Mouse (Mus musculus) hindbrain, embryonic 16.5 days (tissue): ENCODE measurements around the gene Tle2. TPM values are rescaled to one million over a fixed set of nuclear protein-coding genes. Genes with fewer than 3 reads are reported as not detected.

Source experiments
- ATAC-seq: fragments of 200-750 bp; cut with Nextera tagmentation; 2 replicates; pipeline ENCODE4 v1.8.0; 2017; ENCODE audit warnings: moderate TSS enrichment, moderate library complexity
- H3K27ac ChIP-seq: fragments of 300-500 bp; sonication (generic); 2 replicates; pipeline ENCODE4 v1.5.1; 2014; ENCODE audit warnings: low read depth, mild to moderate bottlenecking, control low read depth, low read length, moderate library complexity
- H3K27me3 ChIP-seq: fragments of 300-500 bp; sonication (generic); replicated peaks from 2 replicates; pipeline ENCODE4 v1.6.1; 2014; ENCODE audit warnings: low read length; ENCODE audit not compliant: control insufficient read depth, insufficient read depth
- H3K36me3 ChIP-seq: fragments of 300-500 bp; sonication (generic); 2 replicates; pipeline ENCODE4 v1.6.1; 2014; ENCODE audit warnings: mild to moderate bottlenecking, low read length, moderate library complexity, mixed read lengths; ENCODE audit not compliant: control insufficient read depth, insufficient read depth
- H3K4me1 ChIP-seq: fragments of 300-500 bp; sonication (generic); 2 replicates; pipeline ENCODE4 v1.6.1; 2014; ENCODE audit warnings: low read depth, low read length; ENCODE audit not compliant: control insufficient read depth, insufficient read depth
- H3K4me2 ChIP-seq: fragments of 300-500 bp; sonication (generic); 2 replicates; pipeline ENCODE4 v1.6.1; 2014; ENCODE audit warnings: mild to moderate bottlenecking, low read length, control low read depth, moderate library complexity
- H3K4me3 ChIP-seq: fragments of 300-500 bp; sonication (generic); 2 replicates; pipeline ENCODE4 v1.5.1; 2014; ENCODE audit warnings: mild to moderate bottlenecking, low read length, control low read depth, moderate library complexity
- H3K9ac ChIP-seq: fragments of 300-500 bp; sonication (generic); 2 replicates; pipeline ENCODE4 v1.6.1; 2014; ENCODE audit warnings: low read depth, mild to moderate bottlenecking, control low read depth, low read length, moderate library complexity
- H3K9me3 ChIP-seq: fragments of 300-500 bp; sonication (generic); 2 replicates; pipeline ENCODE4 v1.6.1; 2014; ENCODE audit warnings: mild to moderate bottlenecking, low read length, moderate library complexity; ENCODE audit not compliant: control insufficient read depth
- WGBS: fragments of 180-500 bp; shearing (Covaris S2); extraction: QIAGEN DNeasy Blood & Tissue Kit; methylation state at CpG from one replicate; pipeline ENCODE4 v1.1.7; 2014; 5-methylcytosine and 5-hydroxymethylcytosine counted together
- polyA plus RNA-seq: library from polyadenylated mRNA; unstranded; fragments of >200 nt; fragmentation: Nextera tagmentation; extraction: Ambion mirVana; gene quantifications from 2 replicates; pipeline ENCODE4 v1.2.1, GENCODE M21; 2015

The Tle2 gene
- polyA plus RNA-seq, 1 experiment from 2014 or later = 40.9 TPM

DNA sequence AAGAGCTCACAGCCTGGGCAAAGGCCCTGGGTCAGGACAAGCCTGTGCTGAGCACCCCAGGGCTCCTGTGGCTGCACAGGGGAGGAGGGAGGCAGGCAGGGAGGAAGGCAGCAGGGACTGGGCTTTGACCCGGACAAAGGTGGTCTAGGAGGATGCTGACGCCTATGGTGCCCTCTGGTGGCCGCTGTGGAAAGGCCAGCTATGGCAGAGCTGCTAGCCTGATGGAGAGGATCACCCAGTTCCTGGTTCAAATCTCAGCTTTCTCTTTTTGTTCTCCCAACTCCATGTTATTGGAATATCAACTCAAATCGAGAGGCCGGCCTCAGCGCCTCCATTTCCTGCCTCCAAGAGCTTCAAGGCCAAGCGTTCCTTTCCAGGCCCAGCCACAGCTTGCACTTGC is 24.1 kb upstream of the Tle2 start:
- WGBS = 11% methylated on average over 7 of the region's 7 CpGs
- H3K36me3 ChIP-seq = no peaks in the 10 kb centered on the region
- H3K9ac ChIP-seq = no peak overlapping the region
- no peak overlapping the region for H3K4me3 ChIP-seq
- H3K4me1 ChIP-seq = peaks cover 2% of the 10 kb centered on the region; the same call in 1 of the 2 replicates
- no peak for ATAC-seq
- H3K27me3 ChIP-seq = no peaks in the 10 kb centered on the region
- no peak overlapping the region for H3K4me2 ChIP-seq
- peaks cover 2% of the 10 kb centered on the region; the same call in 1 of the 2 replicates for H3K9me3 ChIP-seq
- no peak overlapping the region for H3K27ac ChIP-seq

DNA sequence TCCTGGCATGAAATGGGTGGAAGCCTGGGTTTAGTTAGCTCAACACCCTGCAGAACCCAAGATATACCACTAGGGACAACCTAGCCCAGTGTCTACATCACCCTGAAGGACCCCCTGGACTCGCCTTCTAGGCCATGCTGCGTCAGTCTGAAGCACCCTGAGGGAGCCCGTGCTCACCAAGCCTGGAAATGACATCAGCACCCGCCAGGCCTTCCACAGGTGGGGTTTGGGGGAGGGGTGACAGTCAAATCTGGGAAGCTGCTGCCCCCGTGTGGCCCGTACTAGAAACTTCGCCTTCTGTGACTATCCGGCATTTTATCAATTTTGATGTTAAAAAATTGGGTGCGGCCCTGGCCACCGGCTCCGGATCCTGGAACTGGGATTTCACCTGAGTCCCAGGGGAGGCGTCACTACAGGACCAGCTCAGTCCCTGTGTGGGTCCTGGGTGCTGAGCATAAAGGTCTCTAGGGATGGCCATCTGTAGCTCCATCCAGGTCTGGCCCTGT is 22.7 kb upstream of the Tle2 start:
- no peaks in the 10 kb centered on the region for H3K27me3 ChIP-seq
- WGBS = 7% methylated on average over 12 of the region's 12 CpGs
- H3K27ac ChIP-seq = no peak overlapping the region
- H3K9me3 ChIP-seq = peaks cover 2% of the 10 kb centered on the region; the same call in 1 of the 2 replicates
- ATAC-seq = peak; percentile 91
- H3K36me3 ChIP-seq = no peaks in the 10 kb centered on the region
- H3K4me1 ChIP-seq = peaks cover 2% of the 10 kb centered on the region; the same call in 1 of the 2 replicates
- no peak overlapping the region for H3K4me3 ChIP-seq
- peak overlapping the region; percentile 46; the same call in 1 of the 2 replicates for H3K9ac ChIP-seq
- peak overlapping the region; percentile 31; the same call in 1 of the 2 replicates for H3K4me2 ChIP-seq

GRCm38 (mm10) chr10:81553232-81553631 is 21.1 kb upstream of the Tle2 start:
- peaks cover 2% of the 10 kb centered on the region; the same call in 1 of the 2 replicates for H3K4me1 ChIP-seq
- H3K4me3 ChIP-seq = no peak overlapping the region
- no peak overlapping the region for H3K27ac ChIP-seq
- H3K9me3 ChIP-seq = peaks cover 2% of the 10 kb centered on the region; the same call in 1 of the 2 replicates
- no peak overlapping the region for H3K9ac ChIP-seq
- no peaks in the 10 kb centered on the region for H3K36me3 ChIP-seq
- no peak overlapping the region for H3K4me2 ChIP-seq
- no peaks in the 10 kb centered on the region for H3K27me3 ChIP-seq
- WGBS = 85% methylated on average over 5 of the region's 5 CpGs
- no peak for ATAC-seq

- ATAC-seq = no peak
- no peak overlapping the region for H3K27ac ChIP-seq
- H3K4me2 ChIP-seq = no peak overlapping the region
- no peaks in the 10 kb centered on the region for H3K27me3 ChIP-seq
- no peak overlapping the region for H3K4me3 ChIP-seq
- H3K36me3 ChIP-seq = no peaks in the 10 kb centered on the region
- no peak overlapping the region for H3K9ac ChIP-seq
- 87% methylated on average over 6 of the region's 6 CpGs for WGBS
- H3K9me3 ChIP-seq = peaks cover 2% of the 10 kb centered on the region; the same call in 1 of the 2 replicates
- H3K4me1 ChIP-seq = peaks cover 7% of the 10 kb centered on the region
Observed at GRCm38 (mm10) chr10:81553807-81554755, 20.3 kb upstream of the Tle2 start.

DNA sequence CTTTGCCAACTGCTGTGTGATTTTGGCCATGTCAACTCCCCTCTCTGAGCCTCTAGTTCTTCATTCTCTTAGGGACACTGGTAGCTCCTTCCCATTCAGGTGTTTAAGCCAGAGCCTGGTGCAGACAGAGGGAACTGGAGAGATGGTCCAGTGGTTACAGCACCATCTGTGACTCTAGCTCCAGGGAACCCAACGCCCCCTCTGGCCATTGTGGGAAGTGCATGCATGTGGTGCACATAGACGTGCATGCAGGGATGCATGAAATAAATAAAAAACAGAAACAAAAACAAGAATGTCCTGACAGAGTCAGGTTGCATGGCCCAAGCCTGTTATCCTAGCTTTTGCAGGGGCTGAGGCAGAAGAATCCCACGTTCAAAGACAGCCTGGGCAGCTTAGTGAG is 18.1 kb upstream of the Tle2 start:
- 80% methylated on average over 3 of the region's 3 CpGs for WGBS
- no peak for ATAC-seq
- peaks cover 2% of the 10 kb centered on the region; the same call in 1 of the 2 replicates for H3K9me3 ChIP-seq

GRCm38 (mm10) chr10:81557491-81557890 is 16.9 kb upstream of the Tle2 start:
- Histone ChIP-seq H3K9ac (no peak overlapping the region), H3K4me2 (no peak overlapping the region), H3K4me3 (no peak overlapping the region), H3K9me3 (peaks cover 2% of the 10 kb centered on the region; the same call in 1 of the 2 replicates), H3K36me3 (no peaks in the 10 kb centered on the region; the same call in 1 of the 2 replicates), H3K27ac (no peak overlapping the region), H3K4me1 (peaks cover 18% of the 10 kb centered on the region), H3K27me3 (no peaks in the 10 kb centered on the region)
- no peak for ATAC-seq
- 43% methylated on average over 1 of the region's 1 CpGs for WGBS

More for the DNA sequence above, 18.1 kb upstream of the Tle2 start:
- Histone ChIP-seq H3K27ac (no peak overlapping the region), H3K4me2 (no peak overlapping the region), H3K4me1 (peaks cover 15% of the 10 kb centered on the region), H3K27me3 (no peaks in the 10 kb centered on the region), H3K4me3 (no peak overlapping the region), H3K36me3 (no peaks in the 10 kb centered on the region; the same call in 1 of the 2 replicates), H3K9ac (no peak overlapping the region)

DNA sequence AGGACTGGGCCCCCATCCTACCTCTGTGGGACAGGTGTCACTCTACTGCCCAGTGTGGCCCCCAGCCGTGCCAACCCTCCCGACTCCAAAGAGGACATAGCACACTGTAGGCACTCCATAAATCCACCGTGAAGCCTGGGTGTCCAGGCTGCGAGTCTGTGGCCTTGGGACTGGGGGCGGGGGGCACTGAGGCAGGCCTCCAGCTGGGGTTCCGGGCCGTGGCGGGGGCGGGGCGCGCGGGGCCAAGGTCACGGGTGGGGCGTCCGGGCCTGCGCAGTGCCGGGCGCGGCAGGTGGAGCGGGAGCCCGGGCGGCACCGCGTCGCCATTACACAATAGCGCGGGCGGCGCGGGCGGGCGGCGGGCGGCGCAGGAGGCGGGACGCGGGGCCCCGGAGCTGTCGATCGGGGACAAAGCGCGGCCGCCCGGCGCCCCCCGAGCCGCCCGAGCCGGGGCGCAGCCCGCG is 15.2 kb upstream of the Tle2 start, which contains the start of gene Aes:
Gene Aes (plus strand): TSS at position 326 of the 464 bp plus-strand sequence.
- WGBS = 0% methylated on average over 10 of the region's 53 CpGs

GRCm38 (mm10) chr10:81559627-81560539 is 14.5 kb upstream of the Tle2 start:
- H3K9ac ChIP-seq = peak overlapping the region; percentile 100
- peak overlapping the region; percentile 86 for H3K27ac ChIP-seq
- 2% methylated on average over 29 of the region's 36 CpGs for WGBS
- peaks cover 3% of the 10 kb centered on the region for H3K36me3 ChIP-seq
- peak; percentile 35 for ATAC-seq
- H3K27me3 ChIP-seq = peaks cover 2% of the 10 kb centered on the region; the same call in 1 of the 2 replicates
- peak overlapping the region; percentile 88 for H3K4me3 ChIP-seq
- H3K4me2 ChIP-seq = peak overlapping the region; percentile 94
- H3K9me3 ChIP-seq = no peaks in the 10 kb centered on the region
- peaks cover 40% of the 10 kb centered on the region for H3K4me1 ChIP-seq

More for the DNA sequence above, 15.2 kb upstream of the Tle2 start, which contains the start of gene Aes:
- H3K4me1 ChIP-seq = peaks cover 34% of the 10 kb centered on the region
- H3K4me3 ChIP-seq = peak within 1 kb of the TSS; percentile 88
- H3K36me3 ChIP-seq = no peaks in the 10 kb centered on the region; the same call in 1 of the 2 replicates
- H3K4me2 ChIP-seq = peak within 1 kb of the TSS; percentile 94
- ATAC-seq = peak; percentile 71
- H3K9ac ChIP-seq = peak within 1 kb of the TSS; percentile 100
- no peaks in the 10 kb centered on the region for H3K9me3 ChIP-seq
- H3K27ac ChIP-seq = peak within 1 kb of the TSS; percentile 86
- H3K27me3 ChIP-seq = no peaks in the 10 kb centered on the region
